Comparison of ENCODE assay signal across 13 mouse cellular contexts in genomic region chr13:89394717-89395344, GRCm38 (mm10).
DNase-seq lines count a peak whose midpoint lies in the region; ATAC-seq and TF ChIP-seq lines count a peak whose summit lies in the region.
"Had no signal": no experiment of that assay in that cellular context is flagged by ENCODE, and none has a peak within 500 bp of the region (broad histone marks: within the 10 kb centered on the region; RNA-seq: fewer than 3 reads in every experiment).

No protein-coding gene starts in this region.

- no peak for TF ChIP-seq CTCF in kidney, postnatal 0 days (IDR thresholded peaks at IDR 0.05; ENCODE audit: low read depth)

- no peak for ATAC-seq in kidney, embryonic 16.5 days (ENCODE audit: low FRiP score, low TSS enrichment)
- no peak for ATAC-seq in kidney, postnatal 0 days (replicated peaks; ENCODE audit: low FRiP score, low read depth)
- ATAC-seq in megakaryocyte, adult 5-6 weeks (ENCODE audit: poor library complexity, severe bottlenecking), result no peak
- ATAC-seq: midbrain, embryonic 16.5 days had no signal

- H3K9me3 ChIP-seq in kidney, embryonic 16.5 days (ENCODE audit: low read length), result peaks cover 3% of the 10 kb centered on the region; the same call in 1 of the 2 replicates
- 0 out of 2 replicates have a peak, but pooled peaks cover 3% of the 10 kb centered on the region for H3K9me3 ChIP-seq in kidney, postnatal 0 days (replicated peaks; ENCODE audit: low read length)
- H3K9me3 ChIP-seq: neural tube, embryonic 13.5 days had no signal

- H3K4me1 ChIP-seq in kidney, embryonic 16.5 days (ENCODE audit: insufficient read depth, low read length), result no peaks in the 10 kb centered on the region
- H3K4me1 ChIP-seq in kidney, postnatal 0 days (replicated peaks; ENCODE audit: insufficient read depth, low read length), result no peaks in the 10 kb centered on the region
- H3K4me1 ChIP-seq: neural tube, embryonic 13.5 days had no signal

- no peak overlapping the region for H3K4me3 ChIP-seq in kidney, embryonic 16.5 days (ENCODE audit: low read length)
- no peak overlapping the region for H3K4me3 ChIP-seq in kidney, postnatal 0 days (replicated peaks; ENCODE audit: low read depth, low read length)
- H3K4me3 ChIP-seq: layer of hippocampus, adult 2 months; neural tube, embryonic 13.5 days had no signal

- no peaks in the 10 kb centered on the region for H3K36me3 ChIP-seq in kidney, embryonic 16.5 days (ENCODE audit: insufficient read depth, low read length)
- no peaks in the 10 kb centered on the region for H3K36me3 ChIP-seq in kidney, postnatal 0 days (ENCODE audit: insufficient read depth, low read length)
- H3K36me3 ChIP-seq: neural tube, embryonic 13.5 days had no signal

- H3K27ac ChIP-seq in kidney, embryonic 16.5 days (ENCODE audit: low read length), result no peak overlapping the region
- H3K27ac ChIP-seq in kidney, postnatal 0 days, result no peak overlapping the region
- H3K27ac ChIP-seq: layer of hippocampus, adult 2 months; neural tube, embryonic 13.5 days had no signal

- H3K4me2 ChIP-seq in kidney, embryonic 16.5 days (replicated peaks; ENCODE audit: low read depth, low read length), result no peak overlapping the region
- no peak overlapping the region for H3K4me2 ChIP-seq in kidney, postnatal 0 days (ENCODE audit: low read length)
- H3K4me2 ChIP-seq: neural tube, embryonic 13.5 days had no signal

- no peaks in the 10 kb centered on the region for H3K27me3 ChIP-seq in kidney, embryonic 16.5 days (ENCODE audit: insufficient read depth, low read length)
- no peaks in the 10 kb centered on the region for H3K27me3 ChIP-seq in kidney, postnatal 0 days (ENCODE audit: insufficient read depth, low read length)
- H3K27me3 ChIP-seq: neural tube, embryonic 13.5 days had no signal

- WGBS in kidney, embryonic 16.5 days, result 57% methylated on average over 5 of the region's 5 CpGs
- 57% methylated on average over 5 of the region's 5 CpGs for WGBS in kidney, postnatal 0 days

- H3K9ac ChIP-seq in kidney, embryonic 16.5 days (replicated peaks; ENCODE audit: low read length), result no peak overlapping the region
- no peak overlapping the region for H3K9ac ChIP-seq in kidney, postnatal 0 days (ENCODE audit: low read depth, low read length)
- H3K9ac ChIP-seq: neural tube, embryonic 13.5 days had no signal

- DNase-seq in embryo, embryonic 10.5 days (ENCODE audit: low spot score), result peak; percentile 6
- no peak for DNase-seq in embryo, embryonic 11 days
- DNase-seq in kidney, adult 9 months, result peak; percentile 11
- peak; percentile 35 for DNase-seq in brain, adult 2 months (ENCODE audit: low read depth, low spot score)
- DNase-seq in kidney, postnatal 0 days (ENCODE audit: low spot score), result peak; percentile 35
- DNase-seq in B cell, adult 2 months, result no peak
- DNase-seq: cerebellum, adult 11-12 months; left cerebral cortex, postnatal 4 days had no signal

Comparison
In these comparisons a context has a peak if more than half of its experiments do, and no peak if none do; other contexts are left out.
1. DNase-seq: peak in embryo, embryonic 10.5 days (single experiment), kidney, adult 9 months (single experiment), brain, adult 2 months (single experiment) and kidney, postnatal 0 days (single experiment); none in embryo, embryonic 11 days (single experiment) and B cell, adult 2 months (0 of 2).